Mouse (Mus musculus) cerebellum, adult 8-10 months (tissue): Measurements from ENCODE around the gene Setd7.

Source experiments
- DNase-seq: peaks from one replicate; pipeline ENCODE4 v3.0.0; 2022

Gene Setd7

DNA sequence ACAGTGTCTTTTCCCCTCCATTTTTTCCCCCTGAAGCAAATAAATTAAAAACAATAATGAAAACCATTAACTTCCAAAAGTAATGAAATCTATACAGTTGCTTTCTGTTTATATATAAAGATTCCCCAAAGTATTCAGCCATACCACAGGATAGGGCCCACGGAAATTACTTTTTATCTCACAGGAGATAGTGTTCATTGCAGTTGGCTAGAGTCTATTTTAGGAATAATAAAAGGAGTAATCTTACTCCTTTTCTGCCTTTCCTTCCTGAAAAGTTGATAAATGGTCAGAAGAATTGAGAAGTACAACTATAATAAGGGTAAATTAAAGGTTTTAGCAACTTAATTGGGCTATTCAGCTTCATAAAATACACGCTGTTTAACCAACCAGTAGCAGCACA is 92.1 kb downstream of the Setd7 start:
- no peak for DNase-seq
